Mouse (Mus musculus): ENCODE measurements around the gene Grb2. TPM values are rescaled to one million over a fixed set of nuclear protein-coding genes. Genes with fewer than 3 reads are reported as not detected.

Grb2 gene
- total RNA-seq, 2 experiments from 2014 or later = 76.5 to 93.9 TPM

DNA sequence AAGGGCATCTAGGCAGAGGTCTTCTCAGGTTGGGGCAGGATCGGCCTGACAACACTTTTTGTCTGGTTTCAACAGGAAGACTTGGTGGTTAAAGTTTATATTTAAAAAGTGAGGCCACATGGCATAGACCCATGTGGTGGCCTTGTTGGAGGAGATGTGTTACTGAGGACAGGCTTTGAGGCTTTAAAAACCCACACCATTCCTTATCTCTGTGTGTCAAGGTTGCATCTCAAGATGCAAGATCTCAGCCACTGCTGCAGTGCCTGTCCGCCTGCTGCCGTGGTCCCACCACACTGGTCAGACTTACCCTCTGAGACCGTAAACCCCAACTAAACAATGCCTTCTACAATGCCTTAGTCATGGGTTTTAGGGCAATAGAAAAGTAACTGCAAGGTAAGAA lies 110.1 kb downstream of the Grb2 start:
- DNase-seq = no peak
- intact Hi-C loops (cut with DNase I; ENCODE audit: low total_unique reads) = no loop called here

DNA sequence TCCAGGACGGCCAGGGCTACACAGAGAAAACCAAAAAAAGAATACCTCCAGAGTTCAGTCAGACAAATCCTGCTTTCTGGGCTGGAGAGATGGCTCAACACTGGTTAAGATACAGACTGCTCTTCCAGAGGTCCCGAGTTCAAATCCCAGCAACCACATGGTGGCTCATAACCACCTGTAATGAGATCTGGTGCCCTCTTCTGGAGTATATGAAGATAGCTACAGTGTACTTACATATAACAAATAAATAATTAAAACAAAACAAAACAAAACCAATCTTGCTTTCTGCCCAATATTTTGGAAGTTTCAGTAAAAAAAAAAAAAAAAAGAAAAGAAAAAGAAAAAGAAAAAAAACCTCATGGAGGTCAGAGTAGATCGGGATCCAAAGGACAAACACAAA lies 113.2 kb downstream of the Grb2 start:
- DNase-seq = no peak
- intact Hi-C loops (cut with DNase I; ENCODE audit: low total_unique reads) = no loop called here

Other genes starting within 250 kb of the Grb2 start
- not detected for gene Slc16a5, start 246.1 kb downstream of the Grb2 start, total RNA-seq (2021)
- 1 to 10 TPM; 1.4 TPM for gene Armc7, start 232.9 kb downstream of the Grb2 start, total RNA-seq (2021)
- 10 to 100 TPM; 11.9 to 15.1 TPM for gene Nt5c, start 216.7 kb downstream of the Grb2 start, total RNA-seq (2021)
- gene Jpt1, start 194.2 kb downstream of the Grb2 start, total RNA-seq (2021) = 10 to 100 TPM; 84.9 to 97.5 TPM
- gene Sumo2, start 172.3 kb downstream of the Grb2 start, total RNA-seq (2021) = 100 to 1,000 TPM; 121 to 143 TPM
- gene Nup85, start 144.2 kb downstream of the Grb2 start, total RNA-seq (2021) = 10 to 100 TPM; 14.7 to 18.9 TPM
- 10 to 100 TPM; 63.6 to 65.4 TPM for gene Mrps7, start 104.7 kb downstream of the Grb2 start, total RNA-seq (2021)
- 10 to 100 TPM; 10.9 to 13.2 TPM for gene Gga3, start 104.5 kb downstream of the Grb2 start, total RNA-seq (2021)
- gene Mif4gd, start 95.6 kb downstream of the Grb2 start, total RNA-seq (2021) = 10 to 100 TPM; 35.7 to 42.9 TPM
- 10 to 100 TPM; 40.9 to 45.2 TPM for gene Slc25a19, start 80.3 kb downstream of the Grb2 start, total RNA-seq (2021)
- 10 to 100 TPM; 52.7 to 61.5 TPM for gene Tmem94, start 56.8 kb upstream of the Grb2 start, total RNA-seq (2021)
- 10 to 100 TPM; 18.4 to 20.1 TPM for gene Caskin2, start 105.0 kb upstream of the Grb2 start, total RNA-seq (2021)
- 1 to 10 TPM; 5.8 to 7.8 TPM for gene Tsen54, start 106.1 kb upstream of the Grb2 start, total RNA-seq (2021)
- 10 to 100 TPM; 11.2 to 11.5 TPM for gene Llgl2, start 115.5 kb upstream of the Grb2 start, total RNA-seq (2021)
- gene Myo15b, start 149.8 kb upstream of the Grb2 start, total RNA-seq (2021) = under 1 TPM in 1 of 2 experiments, not detected in 1; 0.09 TPM
- 1 to 10 TPM; 2.2 to 2.4 TPM for gene Smim5, start 191.4 kb upstream of the Grb2 start, total RNA-seq (2021)
- gene Smim6, start 203.4 kb upstream of the Grb2 start, total RNA-seq (2021) = not detected
- 10 to 100 TPM; 13.1 to 15.2 TPM for gene Sap30bp, start 224.7 kb upstream of the Grb2 start, total RNA-seq (2021)
- gene Recql5, start 224.9 kb upstream of the Grb2 start, total RNA-seq (2021) = 1 to 10 TPM; 5.7 to 6.3 TPM

All from gastrocnemius, postnatal 14 days (tissue).